Mouse (Mus musculus): ENCODE results near the gene Srrm3.

The Srrm3 gene

GRCm38 (mm10) chr5:135905320-135906225, 98.9 kb downstream of the Srrm3 start:
- DNase-seq (ENCODE audit: low spot score) = no peak

DNA sequence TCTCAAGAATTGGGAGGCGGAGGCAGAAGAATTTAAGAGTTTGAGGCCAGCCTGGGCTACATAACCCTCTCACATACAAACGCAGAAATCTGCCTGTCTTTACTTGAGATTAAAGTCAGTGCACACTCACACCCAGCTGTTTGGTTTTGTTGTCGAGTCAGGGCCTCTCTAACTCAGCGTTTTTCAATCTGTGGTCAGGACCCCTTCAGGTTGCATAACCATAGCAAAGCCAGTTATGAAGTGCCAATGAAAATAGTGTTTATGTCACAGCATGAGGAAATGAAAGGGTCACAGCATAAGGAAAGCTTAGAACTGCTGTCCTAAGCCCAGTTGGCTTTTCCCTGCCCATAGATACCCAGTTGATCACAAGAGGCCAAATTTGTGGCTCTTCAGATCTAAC, 100.2 kb downstream of the Srrm3 start:
- no peak for DNase-seq (ENCODE audit: low spot score)

DNA sequence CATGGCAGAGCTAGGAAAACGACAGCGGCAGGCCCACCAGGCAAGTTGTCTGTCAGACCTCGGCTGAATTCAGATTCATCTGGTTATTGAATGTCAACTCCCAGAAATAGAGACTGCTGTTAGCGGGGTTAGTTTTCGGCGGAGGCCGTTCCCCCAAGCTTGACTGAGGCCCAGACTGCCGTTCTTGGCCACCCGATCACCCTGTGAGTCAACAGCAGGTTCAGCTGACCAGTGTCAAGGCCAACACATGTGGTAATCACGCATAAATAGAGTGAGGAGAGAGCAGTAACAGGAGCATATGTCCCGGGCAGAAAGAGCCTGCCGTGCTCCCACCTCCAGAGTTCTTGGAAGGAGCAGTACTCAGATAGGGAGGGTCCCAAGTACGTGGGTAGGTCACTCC, 100.6 kb downstream of the Srrm3 start:
- DNase-seq (ENCODE audit: low spot score) = peak; percentile 37

- no peak for DNase-seq (ENCODE audit: low spot score)
Observed at GRCm38 (mm10) chr5:135908185-135908584, 101.5 kb downstream of the Srrm3 start.

GRCm38 (mm10) chr5:135908989-135909388, 102.3 kb downstream of the Srrm3 start:
- DNase-seq (ENCODE audit: low spot score) = peak; percentile 36

GRCm38 (mm10) chr5:135909646-135910045, 103.0 kb downstream of the Srrm3 start:
- no peak for DNase-seq (ENCODE audit: low spot score)

DNA sequence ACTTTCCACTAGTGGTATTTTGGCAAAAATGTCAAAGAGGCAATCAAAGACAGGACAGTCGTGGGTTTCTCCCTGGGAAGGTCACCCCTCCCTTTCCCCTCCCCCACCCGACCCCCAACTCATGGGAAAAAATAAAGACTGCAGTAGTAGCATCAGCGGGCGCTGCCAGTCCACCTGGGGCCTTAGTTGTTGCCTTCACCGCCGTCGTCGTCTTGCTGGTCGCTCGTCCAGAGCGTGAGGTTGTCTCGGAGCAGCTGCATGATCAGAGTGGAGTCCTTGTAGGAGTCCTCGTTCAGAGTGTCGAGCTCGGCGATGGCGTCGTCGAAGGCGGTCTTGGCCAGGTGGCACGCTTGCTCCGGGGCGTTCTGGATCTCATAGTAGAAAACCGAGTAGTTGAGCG, 104.1 kb downstream of the Srrm3 start:
- no peak for DNase-seq (ENCODE audit: low spot score)

DNA sequence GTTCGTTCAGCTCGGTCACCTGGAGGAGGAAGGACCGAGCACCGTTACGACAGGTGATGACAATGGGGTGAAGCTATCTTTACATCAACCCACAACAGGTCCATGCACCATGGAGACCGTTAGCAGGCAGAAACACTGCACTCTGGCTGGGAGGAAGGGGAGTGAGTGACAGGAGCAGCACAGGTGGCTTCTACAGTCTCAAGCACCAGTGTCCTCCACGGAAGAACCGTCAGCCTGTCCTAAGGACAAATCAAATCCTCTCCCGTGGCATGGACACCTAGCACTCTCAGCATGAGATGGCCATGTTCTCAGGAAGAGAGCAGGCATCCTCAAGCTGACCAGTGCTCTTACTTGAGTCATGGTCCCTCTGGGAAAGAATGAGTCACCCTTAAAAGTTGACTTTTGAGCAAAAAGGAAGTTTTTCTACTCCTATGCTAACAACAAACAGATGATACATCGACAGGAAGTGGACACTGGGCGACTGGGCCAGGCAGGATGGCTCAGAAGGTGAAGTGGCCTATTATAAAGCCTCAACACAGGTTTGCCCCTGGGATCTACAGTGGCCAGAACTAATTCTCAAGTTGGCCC, 105.0 kb downstream of the Srrm3 start:
- DNase-seq (ENCODE audit: low spot score) = no peak

DNA sequence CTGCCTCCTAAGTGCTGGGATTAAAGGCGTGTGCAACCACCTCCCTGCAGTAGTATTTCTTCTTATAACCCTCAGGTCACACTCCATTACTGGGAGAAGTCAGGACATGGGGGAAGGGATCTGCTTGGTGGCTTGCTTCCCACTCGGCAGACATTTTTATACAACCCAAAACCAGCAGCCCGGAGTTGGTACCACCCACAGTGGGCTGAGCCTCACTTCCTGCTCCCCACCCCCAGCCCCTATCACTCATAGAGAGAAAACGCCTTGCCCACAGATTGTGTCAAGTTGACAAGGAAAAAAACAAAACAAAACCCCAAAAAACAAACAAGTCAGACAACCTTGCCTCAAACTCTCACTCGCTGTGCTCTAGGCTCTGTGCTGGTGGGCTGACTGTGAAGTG, 106.5 kb downstream of the Srrm3 start:
- no peak for DNase-seq (ENCODE audit: low spot score)

DNA sequence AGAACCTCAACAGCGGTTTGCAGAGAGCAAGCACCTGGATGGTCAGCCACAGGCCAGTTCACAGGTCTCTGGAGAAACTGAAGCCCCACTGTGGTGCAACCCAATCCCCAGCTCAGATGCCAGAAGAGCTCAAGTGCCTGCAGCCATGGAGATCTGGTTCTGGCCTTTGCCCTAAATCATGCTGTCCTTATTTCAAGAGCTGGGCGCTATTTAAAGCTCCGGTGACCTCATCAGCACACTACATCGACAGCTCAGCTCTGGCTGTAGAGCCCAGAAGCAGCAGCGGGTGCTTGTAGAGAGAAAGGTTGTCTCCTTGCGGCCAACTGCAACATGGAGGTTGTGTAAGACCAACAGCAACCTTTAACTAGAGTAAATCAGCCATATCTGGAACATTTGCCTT, 107.5 kb downstream of the Srrm3 start:
- DNase-seq (ENCODE audit: low spot score) = peak; percentile 51

DNA sequence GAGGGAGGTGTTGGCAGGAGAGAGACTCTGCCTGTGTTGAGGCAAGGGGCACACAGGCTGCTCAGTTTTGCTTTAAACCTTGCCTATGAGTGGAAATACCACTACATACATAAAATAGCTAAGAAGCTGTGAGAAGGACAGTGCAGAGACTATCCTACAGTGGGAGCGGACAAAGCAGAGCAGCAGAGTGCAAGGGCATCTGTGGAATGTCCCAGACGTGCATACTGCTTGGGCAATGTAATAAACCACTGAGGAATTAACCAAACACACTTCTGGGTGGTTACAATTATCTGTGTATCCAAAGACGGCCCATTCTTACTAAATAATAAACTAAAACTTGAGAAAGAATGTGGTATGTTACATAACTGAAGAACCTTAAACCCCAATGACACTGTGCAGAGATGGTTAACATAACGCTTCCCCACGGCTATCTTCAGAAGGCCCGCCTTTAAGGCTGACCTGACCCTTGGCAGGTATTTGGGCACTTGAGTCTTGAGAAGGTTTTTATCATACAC, 109.4 kb downstream of the Srrm3 start:
- DNase-seq (ENCODE audit: low spot score) = no peak

DNA sequence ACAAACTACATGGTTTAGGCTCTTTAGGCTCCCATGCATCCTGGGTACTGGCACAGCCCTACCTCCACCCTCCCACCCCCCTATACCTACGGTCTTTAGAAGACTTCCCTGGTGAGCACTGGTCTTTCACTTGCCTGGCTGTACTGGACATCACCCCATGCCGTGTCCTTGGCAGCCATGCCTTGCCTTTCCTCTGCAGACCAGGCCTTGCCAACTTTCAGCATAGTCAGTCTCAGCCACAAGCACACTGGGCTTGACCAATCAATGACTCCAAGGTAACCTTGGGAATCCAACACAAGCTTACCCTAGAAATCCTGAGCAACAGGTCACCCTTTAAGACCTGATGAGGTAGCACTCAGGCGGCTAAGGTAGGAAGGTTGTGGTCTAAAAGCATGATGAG, 109.9 kb downstream of the Srrm3 start:
- DNase-seq (ENCODE audit: low spot score) = no peak

DNA sequence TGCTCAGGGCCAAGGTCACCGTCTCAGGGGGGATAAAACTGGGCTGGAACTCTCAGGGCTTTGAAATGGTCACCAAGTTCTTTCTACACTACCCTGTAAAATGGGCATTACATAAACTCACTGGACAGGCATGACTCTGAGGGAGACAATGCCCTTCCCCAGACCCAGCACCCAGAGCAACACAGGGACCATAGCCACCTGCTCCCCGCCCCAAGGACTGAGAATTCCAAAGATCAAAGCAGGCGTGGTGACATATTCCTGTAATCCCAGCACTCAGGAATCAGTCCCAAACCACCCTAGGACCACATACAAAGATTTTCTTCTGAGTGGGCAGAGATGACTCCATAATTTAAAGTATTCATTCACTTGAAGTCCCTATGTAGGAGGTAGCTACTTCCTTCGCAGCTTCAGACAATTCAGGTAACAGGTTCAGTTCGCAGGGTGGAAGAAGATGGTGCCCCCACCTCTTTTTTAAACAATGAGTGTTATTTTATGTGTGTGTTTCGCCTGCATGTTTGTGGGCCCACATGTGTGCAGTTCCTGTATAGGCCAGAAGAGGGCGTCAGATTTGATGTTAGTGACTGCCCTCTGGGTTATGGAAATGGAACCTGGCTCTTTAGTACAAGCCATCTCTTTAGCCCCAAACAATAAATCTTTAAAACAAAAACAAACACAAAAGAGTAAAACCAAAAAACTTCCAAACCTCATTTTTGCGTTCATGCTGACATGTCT, 110.8 kb downstream of the Srrm3 start:
- no peak for DNase-seq (ENCODE audit: low spot score)

- no peak for DNase-seq (ENCODE audit: low spot score)
Observed at GRCm38 (mm10) chr5:135918059-135918437, 111.4 kb downstream of the Srrm3 start.

DNA sequence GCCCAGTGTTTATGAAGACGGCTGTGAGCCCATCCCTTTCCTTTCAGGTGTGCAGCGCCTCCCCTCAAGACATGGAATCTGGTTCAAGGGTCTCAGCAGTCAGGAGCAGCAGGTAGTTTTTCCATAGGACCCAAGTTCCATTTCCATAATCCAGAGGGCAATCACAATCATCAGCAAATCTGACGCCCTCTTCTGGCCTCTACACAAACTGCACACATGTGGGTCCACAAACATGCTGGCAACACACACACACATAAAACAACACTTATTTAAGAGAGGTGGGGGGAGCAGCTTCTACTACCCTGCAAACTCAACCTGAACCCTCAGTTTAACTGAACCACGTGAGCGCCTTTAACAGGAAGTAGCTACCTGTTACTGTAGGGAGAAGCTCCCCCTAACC, 111.9 kb downstream of the Srrm3 start:
- no peak for DNase-seq (ENCODE audit: low spot score)

DNA sequence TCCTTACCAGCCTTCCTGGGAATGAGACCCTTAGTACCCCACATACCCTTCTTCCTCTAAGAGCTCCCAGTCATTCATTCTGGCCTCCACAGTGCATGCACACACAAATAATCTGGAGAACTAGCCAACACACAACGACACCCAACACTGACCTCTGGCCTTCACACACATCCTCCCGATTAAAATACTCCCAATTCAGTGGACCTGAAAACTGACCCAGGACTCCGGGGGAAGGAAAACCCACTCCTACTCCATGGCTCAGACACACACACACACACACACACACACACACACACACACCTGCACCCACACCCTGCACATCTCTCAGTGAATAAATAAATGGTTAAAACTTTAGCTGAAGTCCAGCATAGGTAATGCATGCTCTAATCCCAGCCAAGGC, 113.2 kb downstream of the Srrm3 start:
- no peak for DNase-seq (ENCODE audit: low spot score)

- no peak for DNase-seq (ENCODE audit: low spot score)
Observed at GRCm38 (mm10) chr5:135923901-135924300, 117.2 kb downstream of the Srrm3 start.
